Mouse (Mus musculus) mouse trophoblast stem cell (cell line): ENCODE measurements around the gene Tbk1.

Experiments used
- in situ Hi-C, 2 experiments: fragments of 300-500 bp; cut with MseI, MboI; formaldehyde crosslinking; loops; 2 replicates in 1 of 2; 3 replicates in 1 of 2; pipeline ENCODE4 v1.15.1; 2025

Tbk1 gene

DNA sequence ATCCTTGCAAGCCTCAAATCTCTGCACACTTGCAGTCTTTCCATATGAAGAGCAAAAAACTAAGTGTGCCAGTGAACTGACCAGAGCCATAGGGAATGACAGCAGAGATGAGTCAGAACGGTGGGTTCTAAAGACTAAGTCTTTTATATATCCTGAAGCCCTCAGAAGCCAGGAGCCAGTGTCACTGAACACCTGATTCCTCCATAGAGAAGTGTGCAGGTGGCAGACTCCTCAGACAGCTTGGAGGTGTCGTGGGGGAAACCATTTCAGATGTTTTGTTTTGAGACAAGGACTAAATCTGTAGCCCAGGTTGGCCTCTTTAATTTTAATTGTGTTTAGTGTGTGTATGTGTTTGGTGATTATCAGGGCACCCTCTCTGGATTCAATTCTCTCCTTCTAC, 87.5 kb downstream of the Tbk1 start:
- in situ Hi-C loops, result no loop called here

DNA sequence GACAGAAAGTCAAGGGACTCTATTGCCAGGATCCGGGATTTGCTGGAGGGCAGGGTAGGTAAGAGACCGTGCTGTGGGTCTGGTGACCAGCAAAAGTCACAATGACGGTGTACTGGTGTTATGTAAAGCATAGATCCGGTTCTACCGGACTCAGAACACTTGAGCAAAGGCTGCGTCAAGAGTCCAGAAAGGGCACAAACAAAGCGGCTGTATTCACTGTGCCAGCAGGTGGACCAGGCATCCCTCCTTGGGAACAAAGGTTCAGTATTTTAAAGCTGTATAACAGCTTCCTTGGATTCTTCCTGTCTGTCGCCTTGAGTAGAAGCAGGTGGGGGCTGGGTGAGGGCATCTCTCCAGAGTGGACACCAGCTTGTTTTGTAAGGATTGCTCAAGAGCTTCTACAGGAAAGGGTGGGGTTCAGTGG, 88.1 kb downstream of the Tbk1 start:
- in situ Hi-C loops, result no loop called here

DNA sequence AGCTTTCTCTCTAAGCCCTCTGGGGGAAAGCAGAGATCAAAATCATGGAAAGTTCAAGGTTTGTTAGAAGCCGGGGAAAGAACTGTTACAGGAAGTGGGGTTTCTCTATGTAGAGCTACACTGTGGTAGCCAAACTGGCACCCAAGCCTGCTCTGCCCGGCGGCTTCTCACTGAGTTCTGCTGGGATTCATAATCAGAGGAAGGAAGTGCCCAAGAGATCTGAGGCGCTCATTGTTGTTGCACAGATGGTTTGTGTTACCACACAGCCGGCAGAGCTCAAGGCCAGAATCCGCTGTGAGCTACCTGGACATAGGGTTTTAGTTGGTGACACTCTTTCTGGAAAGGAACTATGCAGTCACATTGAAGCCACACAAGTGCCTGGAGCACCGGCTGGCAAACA, 88.6 kb downstream of the Tbk1 start:
- in situ Hi-C loops, result no loop called here

DNA sequence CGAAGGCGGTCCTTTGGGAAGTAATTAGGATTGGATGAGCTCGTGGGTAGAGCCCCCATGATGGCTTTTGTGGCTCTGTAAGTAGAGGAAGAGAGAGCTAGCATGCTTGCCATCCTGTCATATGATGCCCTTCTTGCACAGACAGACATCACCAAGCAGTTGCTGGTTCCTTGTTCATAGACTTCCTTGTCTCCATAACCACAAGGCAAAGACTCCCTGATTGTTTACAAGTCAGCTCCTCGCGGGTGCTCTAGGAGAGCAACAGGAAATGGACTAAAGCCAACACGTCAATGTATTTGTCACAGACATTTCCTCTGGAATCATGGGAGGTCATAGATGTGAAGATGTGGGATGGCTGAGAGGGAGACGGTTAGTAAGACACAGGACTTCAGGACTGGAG, 90.0 kb downstream of the Tbk1 start:
- in situ Hi-C loops, result no loop called here
